Mouse (Mus musculus): ENCODE measurements around the gene Kdf1. TPM values are rescaled to one million over a fixed set of nuclear protein-coding genes. Genes with fewer than 3 reads are reported as not detected.
A peak's percentile ranks its signal among the peaks of the same experiment; 100 is the strongest.

Kdf1 gene
- total and polyA plus RNA-seq, 3 experiments = 0.04 to 0.12 TPM; not detected in 1

DNA sequence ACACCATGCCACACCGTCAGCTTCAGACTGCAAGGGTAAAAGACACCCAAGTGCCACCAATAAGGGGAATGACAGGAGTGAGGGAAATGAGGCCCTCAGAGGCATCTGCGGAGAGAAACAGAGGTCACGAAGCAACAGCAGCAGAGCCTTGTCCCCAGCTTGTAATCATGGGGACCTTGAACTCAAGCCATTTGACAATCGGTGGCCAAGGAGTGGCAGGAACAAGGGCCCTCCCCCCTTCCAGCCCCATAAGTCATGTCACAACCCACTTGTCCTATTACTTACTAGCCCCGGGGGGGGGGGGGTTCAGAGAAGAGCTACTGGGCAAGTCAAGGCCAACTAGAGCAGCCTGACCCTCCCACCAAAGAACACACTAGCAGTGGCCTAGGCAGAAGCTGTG, 17.9 kb downstream of the Kdf1 start:
- Histone ChIP-seq H3K36me3 (ENCODE audit: control insufficient read depth in 1 of 2, insufficient read depth in 2 of 2, low read length in 2 of 2) (peaks cover 0 to 8% of the 10 kb centered on the region in 2 experiments; a peak in 2 of 4 replicates), H3K79me2 (ENCODE audit: control insufficient read depth, insufficient read depth, low read length, poor library complexity) (peaks cover 10% of the 10 kb centered on the region), H3K9me3 (replicated peaks; ENCODE audit: insufficient read depth, low read length) (no peaks in the 10 kb centered on the region), H3K27me3 (ENCODE audit: control insufficient read depth in 1 of 2, insufficient read depth in 2 of 2, low read length in 2 of 2) (no peaks in the 10 kb centered on the region), H3K27ac (ENCODE audit: control insufficient read depth, low read depth, low read length) (no peak overlapping the region), H3K4me3 (ENCODE audit: control insufficient read depth in 1 of 2, insufficient read depth in 1 of 2, low read depth in 2 of 2, low read length in 2 of 2) (no peak overlapping the region), H3K9ac (ENCODE audit: control insufficient read depth, low read depth, low read length, poor library complexity, severe bottlenecking) (no peak overlapping the region), H3K4me1 (ENCODE audit: control insufficient read depth in 1 of 2, insufficient read depth in 2 of 2, low read length in 2 of 2) (no peaks in the 10 kb centered on the region)
- TF ChIP-seq ZKSCAN1 (IDR thresholded peaks at IDR 0.05; ENCODE audit: low read depth, low read length) (no peak), MXI1 (IDR thresholded peaks at IDR 0.05; ENCODE audit: low read depth, low read length) (no peak), SIN3A (IDR thresholded peaks at IDR 0.05; ENCODE audit: low read length) (no peak), HCFC1 (IDR thresholded peaks at IDR 0.05; ENCODE audit: low read depth, low read length) (no peak), MAFK (IDR thresholded peaks at IDR 0.05; ENCODE audit: borderline replicate concordance, low read depth, low read length) (no peak), UBTF (IDR thresholded peaks at IDR 0.05; ENCODE audit: borderline replicate concordance, insufficient read depth, low read depth, low read length) (no peak), MYC (IDR thresholded peaks at IDR 0.05; ENCODE audit: low read depth, low read length) (no peak), MEF2A (IDR thresholded peaks at IDR 0.05; ENCODE audit: extremely low read depth, insufficient replicate concordance, low read depth, low read length, poor library complexity, severe bottlenecking) (no peak), RCOR1 (IDR thresholded peaks at IDR 0.05; ENCODE audit: low read depth, low read length) (no peak), NRF1 (IDR thresholded peaks at IDR 0.05; ENCODE audit: insufficient read depth, low read depth, low read length, poor library complexity, severe bottlenecking) (no peak), CHD1 (IDR thresholded peaks at IDR 0.05; ENCODE audit: low read depth, low read length) (no peak), RAD21 (IDR thresholded peaks at IDR 0.05; ENCODE audit: low read depth, low read length) (no peak), GABPA (IDR thresholded peaks at IDR 0.05; ENCODE audit: low read depth, low read length) (no peak), USF1 (IDR thresholded peaks at IDR 0.05; ENCODE audit: low read depth, low read length) (no peak), ZC3H11A (IDR thresholded peaks at IDR 0.05; ENCODE audit: low read depth, low read length) (no peak), POLR2AphosphoS5 (IDR thresholded peaks at IDR 0.05; ENCODE audit: borderline replicate concordance, low read depth, low read length) (no peak)
- no peak for DNase-seq (ENCODE audit: low read depth, low spot score)

DNA sequence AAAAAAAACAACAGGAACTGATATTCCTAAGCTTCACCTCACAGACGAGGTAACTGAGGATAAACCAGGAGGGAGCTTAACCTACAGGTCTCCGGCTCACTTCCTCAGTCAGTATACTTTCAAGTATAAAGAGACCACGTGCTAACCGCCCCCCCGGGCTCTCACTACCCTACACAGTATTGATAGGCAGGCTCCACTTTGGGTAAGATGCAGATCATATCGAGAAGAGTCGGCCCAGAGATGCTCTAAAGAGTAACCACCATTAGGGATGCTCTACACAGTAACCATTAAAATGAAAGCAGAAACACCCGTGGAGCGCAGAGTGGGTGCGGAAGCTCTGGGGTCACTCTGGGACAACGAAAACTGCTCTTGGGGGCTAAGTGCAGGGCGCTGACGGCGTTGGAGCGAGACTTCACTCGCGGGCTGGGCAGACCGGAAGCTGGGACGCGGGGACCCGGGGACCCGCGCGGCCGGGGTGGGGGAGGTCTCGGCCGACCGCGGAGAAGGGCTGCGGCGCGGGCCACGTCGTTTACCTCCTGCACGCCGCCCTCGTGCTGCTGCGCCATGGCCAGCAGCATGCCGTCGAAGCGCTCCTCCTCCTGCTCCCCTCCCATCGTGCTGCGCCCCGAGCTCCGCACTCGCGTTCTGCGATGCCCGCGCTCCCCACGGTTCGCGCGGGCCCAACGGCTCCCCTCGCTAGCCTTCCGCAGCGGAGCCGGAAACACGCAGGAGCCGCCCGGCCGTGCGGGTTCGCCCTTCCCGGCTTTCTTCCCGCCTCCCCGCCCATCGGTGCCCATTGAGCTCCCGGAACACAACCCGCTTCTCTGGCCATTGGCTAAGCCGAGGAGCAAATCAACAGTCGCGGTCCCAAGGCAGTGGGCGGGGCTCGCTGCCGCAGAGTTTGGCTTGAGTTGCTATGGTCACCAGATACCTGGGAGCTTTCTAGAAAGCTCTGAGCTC, 26.8 kb downstream of the Kdf1 start, which contains the start of gene Nudc:
Gene Nudc, minus strand, starts transcription at position 725 of the 960 bp plus-strand sequence.
- no peaks in the 10 kb centered on the region for H3K9me3 ChIP-seq (replicated peaks; ENCODE audit: insufficient read depth, low read length)
- H3K4me3 ChIP-seq (ENCODE audit: control insufficient read depth in 1 of 2, insufficient read depth in 1 of 2, low read depth in 2 of 2, low read length in 2 of 2) = peak within 1 kb of the TSS; percentile 92 to 96
- peak within 1 kb of the TSS; percentile 97 for H3K9ac ChIP-seq (ENCODE audit: control insufficient read depth, low read depth, low read length, poor library complexity, severe bottlenecking)
- peaks cover 45% of the 10 kb centered on the region for H3K79me2 ChIP-seq (ENCODE audit: control insufficient read depth, insufficient read depth, low read length, poor library complexity)
- peaks cover 1 to 9% of the 10 kb centered on the region in 2 experiments; a peak in 3 of 4 replicates for H3K36me3 ChIP-seq (ENCODE audit: control insufficient read depth in 1 of 2, insufficient read depth in 2 of 2, low read length in 2 of 2)
- peak; percentile 97 for DNase-seq (ENCODE audit: low read depth, low spot score)
- peak within 1 kb of the TSS; percentile 79 for H3K27ac ChIP-seq (ENCODE audit: control insufficient read depth, low read depth, low read length)
- peaks cover 3 to 6% of the 10 kb centered on the region in 2 experiments for H3K4me1 ChIP-seq (ENCODE audit: control insufficient read depth in 1 of 2, insufficient read depth in 2 of 2, low read length in 2 of 2)
- no peaks in the 10 kb centered on the region for H3K27me3 ChIP-seq (ENCODE audit: control insufficient read depth in 1 of 2, insufficient read depth in 2 of 2, low read length in 2 of 2)
- TF ChIP-seq JUND (IDR thresholded peaks at IDR 0.05; ENCODE audit: low read depth, low read length) (no peak), TAL1 (IDR thresholded peaks at IDR 0.05; ENCODE audit: low read length) (no peak), CTCF (IDR thresholded peaks at IDR 0.05 in 2 of 3, conservative IDR thresholded peaks at IDR 0.05 in 1 of 3; ENCODE audit: control insufficient read depth in 1 of 3, insufficient read depth in 1 of 3, low read depth in 2 of 3, low read length in 3 of 3, poor library complexity in 1 of 3, severe bottlenecking in 1 of 3) (no peak), POLR2AphosphoS5 (IDR thresholded peaks at IDR 0.05; ENCODE audit: borderline replicate concordance, low read depth, low read length) (no peak), BHLHE40 (IDR thresholded peaks at IDR 0.05; ENCODE audit: borderline replicate concordance, low read depth, low read length) (no peak), GATA1 (IDR thresholded peaks at IDR 0.05; ENCODE audit: low read depth, low read length) (no peak), POLR2AphosphoS2 (IDR thresholded peaks at IDR 0.05; ENCODE audit: low read length) (peak; percentile 70; the same call in 1 of the 2 replicates), MEF2A (IDR thresholded peaks at IDR 0.05; ENCODE audit: extremely low read depth, insufficient replicate concordance, low read depth, low read length, poor library complexity, severe bottlenecking) (no peak), NELFE (IDR thresholded peaks at IDR 0.05; ENCODE audit: low read depth, low read length) (peak; percentile 93), GABPA (IDR thresholded peaks at IDR 0.05; ENCODE audit: low read depth, low read length) (no peak), ELF1 (IDR thresholded peaks at IDR 0.05; ENCODE audit: low read depth, low read length) (peak; percentile 68; the same call in 1 of the 2 replicates), NRF1 (IDR thresholded peaks at IDR 0.05; ENCODE audit: insufficient read depth, low read depth, low read length, poor library complexity, severe bottlenecking) (no peak), CHD1 (IDR thresholded peaks at IDR 0.05; ENCODE audit: low read depth, low read length) (no peak), TCF12 (IDR thresholded peaks at IDR 0.05; ENCODE audit: low read depth, low read length) (0 out of 2 replicates have a peak, but pooled peaks have one; percentile 43), RCOR1 (IDR thresholded peaks at IDR 0.05; ENCODE audit: low read depth, low read length) (no peak), EP300 (IDR thresholded peaks at IDR 0.05; ENCODE audit: low read depth in 1 of 2, low read length in 2 of 2) (no peak), MYC (IDR thresholded peaks at IDR 0.05; ENCODE audit: low read depth, low read length) (peak; percentile 13), MYB (IDR thresholded peaks at IDR 0.05; ENCODE audit: low read depth, low read length) (peak; percentile 45; the same call in 1 of the 2 replicates)

Measured in MEL (cell line).